Mouse (Mus musculus) layer of hippocampus, adult 18-20 months (tissue): ENCODE results near the gene Aknad1. TPM values are rescaled to one million over a fixed set of nuclear protein-coding genes. Genes with fewer than 3 reads are reported as not detected.
A peak's percentile ranks its signal among the peaks of the same experiment; 100 is the strongest.

ENCODE experiments used
- DNase-seq, 2 experiments: peaks; one replicate each; pipeline ENCODE4 v3.0.0; 2022; ENCODE audit warnings: low spot score in 2 of 2
- long read RNA-seq: library from polyadenylated mRNA; stranded (forward); transcript quantifications from one replicate; pipeline ENCODE4 v2.0.0, GENCODE M21; 2021
- total RNA-seq, 2 experiments: library from RNA; stranded (reverse); gene quantifications; 2 replicates each; pipeline ENCODE4 v1.2.3; 2021

Gene Aknad1
- not detected for total RNA-seq
- long read RNA-seq = 0 reads

DNA sequence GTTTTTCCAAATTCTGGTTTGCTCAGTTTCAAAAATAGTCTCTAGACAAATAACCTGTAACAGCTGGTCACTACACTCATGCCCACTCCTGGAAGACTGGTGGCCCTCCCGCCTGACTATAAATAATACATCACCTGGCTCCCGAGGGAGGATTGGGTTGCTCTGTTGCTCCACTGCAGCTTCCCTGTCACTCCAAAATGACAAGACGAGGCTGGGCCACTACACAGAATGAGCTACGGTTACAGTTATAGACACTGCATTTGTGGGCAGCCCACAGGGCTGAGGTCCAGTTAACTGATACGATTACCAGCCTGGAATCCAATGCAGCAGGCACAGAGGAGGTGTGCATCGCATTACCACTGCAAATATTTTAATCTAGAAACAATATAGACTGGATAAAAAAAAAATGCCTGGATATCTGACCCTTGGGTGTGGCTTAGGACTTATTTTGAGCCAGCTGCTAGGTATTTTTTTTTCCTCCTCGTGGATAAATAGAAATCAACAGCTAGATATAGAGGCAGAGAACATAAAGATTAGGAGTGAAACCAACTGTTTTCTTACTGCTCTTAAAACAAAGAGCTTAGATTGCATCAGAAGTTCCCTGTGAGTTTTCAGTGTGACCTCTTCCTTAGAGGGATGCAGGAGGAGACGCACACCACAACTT is at the start of gene Aknad1:
TSS of gene Aknad1 (plus strand) at position 614 of the 664 bp plus-strand sequence.
- no peak for DNase-seq

GRCm38 (mm10) chr3:108689979-108690378 is 49.5 kb upstream of the Aknad1 start:
- peak in 1 of 2 experiments; percentile 28 for DNase-seq

DNA sequence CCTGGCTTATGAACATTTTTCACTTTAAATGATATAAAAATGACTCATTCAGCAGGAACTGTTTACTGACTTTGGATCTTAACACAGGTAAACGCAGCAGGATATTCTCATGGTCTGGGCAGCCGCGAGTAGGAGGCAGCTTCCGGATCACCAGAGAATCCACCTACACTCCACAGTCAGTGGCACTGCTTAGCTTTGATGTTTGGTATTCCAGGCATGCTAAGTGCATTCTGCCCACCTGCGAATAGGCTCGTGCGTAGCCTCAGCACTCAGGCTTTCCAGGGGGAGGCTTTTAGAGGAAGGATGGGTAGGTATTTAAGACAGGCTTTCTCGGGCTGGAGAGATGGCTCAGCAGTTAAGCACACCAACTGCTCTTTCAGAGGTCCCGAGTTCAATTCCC is 45.1 kb upstream of the Aknad1 start:
- DNase-seq = no peak

DNA sequence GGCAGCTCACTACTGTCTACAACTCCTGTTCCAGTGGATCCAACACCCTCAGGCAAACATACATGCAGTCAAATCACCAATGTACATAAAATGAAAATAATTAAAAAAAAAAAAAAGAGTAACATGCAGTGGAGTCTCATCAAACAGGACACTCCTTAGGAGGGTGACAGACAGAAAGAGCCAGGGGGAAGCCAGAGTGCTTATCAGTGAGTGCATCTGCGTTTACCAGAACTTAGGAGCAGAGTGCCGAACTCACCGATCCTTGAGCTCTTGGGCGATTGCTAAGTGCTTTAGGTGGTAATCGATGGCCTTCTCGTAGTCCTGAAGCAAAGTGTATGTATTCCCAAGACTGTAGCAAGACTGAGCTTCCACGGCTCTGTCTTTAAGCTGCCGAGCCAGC is 40.8 kb upstream of the Aknad1 start:
- no peak for DNase-seq

- DNase-seq = no peak
These were observed 39.7 kb upstream of the Aknad1 start for GRCm38 (mm10) chr3:108699786-108700185.

DNA sequence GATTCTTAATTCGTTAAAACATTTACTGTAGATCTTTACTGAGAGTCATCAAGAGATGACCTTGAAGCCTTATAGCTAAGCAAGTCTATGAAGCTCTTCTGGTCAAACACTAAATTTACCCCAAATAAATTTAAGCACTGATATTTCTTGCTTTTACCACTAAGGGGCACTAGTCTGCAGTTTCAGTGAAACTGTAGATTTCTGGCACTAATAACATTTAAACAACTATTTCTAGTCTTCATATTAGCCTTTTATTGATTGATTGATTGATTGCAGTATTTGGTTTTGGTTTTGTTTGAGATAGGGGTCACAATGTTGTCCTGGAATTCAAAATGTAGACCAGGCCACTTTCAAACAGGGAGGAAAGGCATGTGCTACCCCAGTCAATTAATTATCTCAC is 38.2 kb upstream of the Aknad1 start:
- no peak for DNase-seq

GRCm38 (mm10) chr3:108702789-108703188 is 36.7 kb upstream of the Aknad1 start:
- DNase-seq = no peak

DNA sequence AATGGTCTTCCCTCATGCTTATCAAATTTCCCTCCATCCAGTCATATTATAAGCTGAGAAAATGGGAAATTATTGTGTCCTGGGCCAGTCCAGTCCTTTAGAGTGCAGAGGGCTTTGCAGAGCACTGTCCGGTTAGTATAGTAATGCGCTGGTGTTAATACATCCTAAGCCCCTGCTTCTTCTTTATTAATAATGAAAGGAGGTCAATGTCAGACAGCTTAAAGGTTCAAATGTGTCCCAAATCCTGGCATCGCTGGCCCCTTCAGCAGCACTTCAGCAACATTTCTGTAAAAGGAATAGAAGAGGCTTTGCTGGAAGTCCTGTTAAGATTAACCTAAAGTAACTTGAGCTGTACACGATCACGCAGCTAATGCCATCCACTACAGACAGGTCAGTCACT is 28.2 kb upstream of the Aknad1 start:
- DNase-seq = no peak

DNA sequence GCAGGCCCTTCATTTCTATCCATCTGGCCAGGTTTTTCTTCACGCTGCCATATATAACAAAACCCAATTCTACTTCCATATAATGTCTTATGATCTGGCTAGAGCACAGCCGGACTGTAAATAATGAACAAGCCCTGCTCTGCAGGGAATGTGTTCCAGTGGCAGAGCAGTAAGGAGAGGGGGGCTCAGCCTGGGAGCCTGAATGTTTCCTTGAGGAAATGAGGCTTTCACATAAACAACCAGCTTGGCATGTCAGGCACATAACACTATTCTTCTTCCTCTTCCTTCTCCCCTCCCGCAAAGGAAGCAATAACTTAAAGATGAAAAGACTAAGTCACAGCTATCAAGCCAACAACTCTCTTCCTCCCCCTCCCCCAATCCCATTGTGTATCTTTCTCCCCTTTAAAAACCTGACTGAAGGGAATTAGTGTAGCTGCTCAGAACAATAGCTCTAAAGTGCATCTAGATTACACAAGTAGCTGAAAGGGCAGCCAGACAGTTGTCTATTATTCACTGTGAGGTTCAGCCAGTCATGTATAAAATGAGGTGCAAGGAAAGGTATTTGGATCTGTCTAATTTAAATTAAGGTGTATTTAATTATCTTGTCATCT is 26.3 kb upstream of the Aknad1 start:
- no peak for DNase-seq

DNA sequence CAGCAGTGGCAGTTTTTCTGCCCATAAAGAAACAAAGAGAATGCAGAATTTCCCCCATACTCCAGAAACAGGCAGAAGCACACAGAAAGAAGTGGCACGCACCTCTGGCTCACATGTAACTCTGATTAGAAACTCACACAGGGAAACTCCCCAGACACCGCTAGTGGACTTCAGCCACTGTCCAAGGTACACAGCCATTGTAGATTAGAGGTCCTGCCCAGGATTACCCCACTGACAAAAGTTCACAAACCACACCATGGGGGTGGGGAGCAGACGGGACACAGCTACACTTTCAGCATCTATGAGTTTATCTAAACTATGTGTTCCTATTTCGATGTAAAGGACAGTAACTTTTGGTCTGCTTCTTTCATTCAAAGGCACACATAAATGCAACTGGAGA is 24.6 kb upstream of the Aknad1 start:
- no peak for DNase-seq

DNA sequence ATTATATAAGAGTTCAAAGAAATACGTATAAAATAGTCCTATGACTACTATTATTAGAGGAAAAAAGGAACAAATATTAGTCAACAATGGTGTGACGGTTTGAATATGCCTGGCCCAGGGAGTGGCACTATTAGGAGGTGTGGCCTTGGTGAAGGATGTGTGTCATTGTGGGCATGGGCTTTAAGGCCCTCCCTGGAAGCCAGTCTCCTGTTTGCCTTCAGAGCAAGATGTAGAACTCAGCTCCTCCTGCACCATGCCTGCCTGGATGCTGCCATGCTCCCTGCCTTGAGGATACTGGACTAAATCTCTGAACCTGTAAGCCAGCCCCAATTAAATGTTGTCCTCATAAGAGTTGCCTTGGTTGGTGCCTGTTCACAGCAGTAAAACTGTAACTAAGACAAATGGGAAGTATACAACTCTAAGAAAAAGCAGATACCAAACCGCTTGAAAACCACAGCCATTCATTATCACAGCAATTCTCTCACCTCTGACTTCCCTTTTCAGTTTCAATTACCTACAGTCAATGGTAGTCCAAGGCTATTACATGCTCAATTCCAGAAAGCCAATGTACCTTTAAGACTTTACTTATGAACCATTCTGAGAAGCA is 21.5 kb upstream of the Aknad1 start:
- DNase-seq = no peak

DNA sequence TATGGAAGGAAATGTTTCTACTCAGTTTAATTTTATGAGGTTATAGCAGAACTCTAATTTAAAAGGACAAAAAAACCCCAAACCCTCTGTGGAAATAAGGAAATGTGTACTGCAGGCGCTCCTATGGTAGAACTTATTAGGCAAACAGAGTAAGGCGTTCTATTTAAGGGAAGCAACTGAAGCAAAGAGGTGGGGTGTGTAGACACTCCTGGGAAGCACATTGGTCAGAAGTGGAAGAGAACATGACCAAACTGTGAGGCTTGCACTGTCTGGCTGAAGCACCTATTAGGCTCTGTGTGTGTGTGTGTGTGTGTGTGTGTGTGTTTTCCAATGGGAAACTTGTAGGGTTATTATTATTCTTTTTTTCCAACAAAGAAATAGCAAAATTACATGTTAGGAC is 20.1 kb upstream of the Aknad1 start:
- no peak for DNase-seq

GRCm38 (mm10) chr3:108719761-108720160 is 19.7 kb upstream of the Aknad1 start:
- no peak for DNase-seq

DNA sequence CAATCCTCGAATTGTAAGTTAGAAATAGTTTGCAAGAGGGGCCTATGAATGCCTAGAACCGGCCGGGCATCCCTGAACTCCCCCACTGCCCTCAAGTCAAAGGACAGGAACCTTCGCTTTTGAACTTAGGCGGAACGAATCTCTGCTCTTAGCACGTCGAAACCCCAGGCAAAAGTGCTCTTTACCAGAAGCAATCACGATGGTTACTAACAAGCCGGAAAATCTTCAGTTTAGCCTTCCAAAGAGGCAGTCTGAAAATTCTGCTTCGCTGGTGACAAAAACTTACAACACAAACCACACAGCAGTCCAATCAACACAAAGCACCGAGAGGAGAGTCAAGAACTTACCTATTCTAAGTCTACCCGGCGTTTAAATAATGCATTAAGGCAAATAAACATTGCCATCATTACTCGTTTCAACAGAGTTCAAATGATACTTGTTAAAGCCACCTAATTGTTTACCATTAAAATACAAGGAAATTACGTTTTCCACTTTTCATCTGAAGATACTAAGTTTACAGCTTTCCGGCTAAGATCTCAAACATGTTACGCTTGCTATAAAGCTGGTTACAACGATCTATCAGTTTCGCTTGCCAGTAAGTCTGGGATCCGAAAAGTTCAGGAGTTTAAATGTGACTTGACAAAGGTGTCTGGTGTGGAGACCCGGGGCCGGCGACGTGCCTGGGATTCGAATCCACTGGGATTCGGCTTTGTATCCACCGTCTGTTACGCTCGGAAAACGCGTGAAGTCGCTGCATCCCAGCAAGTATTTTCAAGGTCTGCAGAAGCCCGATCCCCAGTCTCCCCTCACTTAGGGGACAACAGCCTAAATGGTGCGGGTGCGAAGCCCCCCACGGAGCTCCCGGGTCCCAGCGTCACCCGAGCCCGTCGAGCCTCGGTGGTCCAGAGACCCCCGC is 18.1 kb upstream of the Aknad1 start:
- peak; percentile 26 to 55 for DNase-seq

- peak; percentile 95 to 97 for DNase-seq
These were observed 17.2 kb upstream of the Aknad1 start, which contains the start of gene Gpsm2 for GRCm38 (mm10) chr3:108722036-108722872. TSS of gene Gpsm2 (minus strand) at chr3:108722309.

GRCm38 (mm10) chr3:108726413-108726812 is 13.0 kb upstream of the Aknad1 start:
- DNase-seq = no peak

- no peak for DNase-seq
These were observed 12.1 kb upstream of the Aknad1 start for GRCm38 (mm10) chr3:108727344-108727743.

DNA sequence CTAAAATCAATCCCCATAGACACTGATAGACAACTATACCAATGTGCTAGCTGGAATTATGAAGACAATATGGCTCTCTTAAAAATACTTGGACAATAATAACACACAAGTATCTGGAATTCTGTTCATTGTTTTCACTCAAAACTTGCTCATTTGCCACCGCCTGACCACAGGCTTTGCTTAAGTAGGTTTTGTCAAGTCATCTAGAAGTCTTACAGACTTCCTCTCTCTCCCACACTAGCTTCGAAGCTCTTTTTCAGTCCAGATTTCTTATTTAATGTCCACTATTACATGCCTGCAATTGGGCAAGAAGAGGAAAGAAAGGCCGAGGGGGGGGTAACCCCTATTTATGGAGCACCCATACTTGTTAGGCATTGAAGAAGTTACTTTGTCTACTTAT is 11.7 kb upstream of the Aknad1 start:
- DNase-seq = no peak

- DNase-seq = no peak
These were observed 9.1 kb upstream of the Aknad1 start for GRCm38 (mm10) chr3:108730316-108730715.

DNA sequence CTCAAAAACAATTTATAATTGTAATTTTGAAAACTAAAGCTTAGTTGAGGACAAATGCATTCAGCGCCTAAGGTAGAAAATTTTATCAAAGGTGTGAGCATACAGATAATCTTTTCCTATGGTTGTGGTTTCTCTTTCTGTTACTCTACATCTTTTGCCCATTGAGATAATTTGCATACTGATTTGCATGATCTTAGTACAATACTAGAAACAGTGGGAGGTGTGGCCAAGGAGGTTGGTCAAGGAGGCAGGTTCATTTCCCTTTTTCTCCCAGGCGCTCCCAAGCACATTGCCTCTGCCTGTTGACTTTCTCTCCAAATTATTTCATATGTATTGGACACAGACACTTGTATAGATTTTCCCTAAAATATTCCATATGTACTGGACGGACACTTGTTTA is 1.7 kb upstream of the Aknad1 start:
- no peak for DNase-seq

GRCm38 (mm10) chr3:108744060-108744459 is 4.6 kb downstream of the Aknad1 start:
- no peak for DNase-seq
